Mouse (Mus musculus) heart, embryonic 14.5 days (tissue): Measurements from ENCODE around the gene AI467606. TPM values are rescaled to one million over a fixed set of nuclear protein-coding genes. Genes with fewer than 3 reads are reported as not detected.

ENCODE experiments used
- ATAC-seq: fragments of 200-750 bp; cut with Nextera tagmentation; 2 replicates; pipeline ENCODE4 v1.8.0; 2017; ENCODE audit warnings: low read depth, moderate TSS enrichment; ENCODE audit not compliant: insufficient number of reproducible peaks, insufficient read depth, low FRiP score
- H3K27ac ChIP-seq, 2 experiments: fragments of 200-500 bp in 1 of 2; fragments of 300-500 bp in 1 of 2; sonication (generic) in 1 of 2; replicated peaks in 1 of 2; 2 replicates each; pipeline ENCODE4 v1.5.1; 2012 to 2014; ENCODE audit warnings: low read depth in 2 of 2, low read length in 2 of 2, control low read depth in 1 of 2, mild to moderate bottlenecking in 1 of 2, mixed read lengths in 1 of 2; ENCODE audit not compliant: control insufficient read depth in 1 of 2, insufficient read depth in 1 of 2
- H3K27me3 ChIP-seq: fragments of 300-500 bp; sonication (generic); 2 replicates; pipeline ENCODE4 v1.6.1; 2014; ENCODE audit warnings: mild to moderate bottlenecking, low read length, control low read depth; ENCODE audit not compliant: control insufficient read depth, insufficient read depth
- H3K36me3 ChIP-seq: fragments of 300-500 bp; sonication (generic); 2 replicates; pipeline ENCODE4 v1.6.1; 2014; ENCODE audit warnings: mild to moderate bottlenecking, control low read depth, low read length, mixed read lengths; ENCODE audit not compliant: control insufficient read depth, insufficient read depth
- H3K4me1 ChIP-seq, 2 experiments: fragments of 200-500 bp in 1 of 2; fragments of 300-500 bp in 1 of 2; sonication (generic) in 1 of 2; 2 replicates each; pipeline ENCODE4 v1.6.1; 2012 to 2014; ENCODE audit warnings: low read length in 2 of 2, control low read depth in 1 of 2, mixed read lengths in 1 of 2; ENCODE audit not compliant: control insufficient read depth in 2 of 2, insufficient read depth in 2 of 2
- H3K4me2 ChIP-seq: fragments of 300-500 bp; sonication (generic); 2 replicates; pipeline ENCODE4 v1.6.1; 2014; ENCODE audit warnings: mild to moderate bottlenecking, low read length
- H3K4me3 ChIP-seq, 2 experiments: fragments of 200-500 bp in 1 of 2; fragments of 300-500 bp in 1 of 2; sonication (generic) in 1 of 2; 2 replicates each; pipeline ENCODE4 v1.5.1; 2012 to 2014; ENCODE audit warnings: low read length in 2 of 2, mild to moderate bottlenecking in 2 of 2, control low read depth in 1 of 2, low read depth in 1 of 2, moderate library complexity in 1 of 2; ENCODE audit not compliant: control insufficient read depth in 1 of 2, insufficient read depth in 1 of 2
- H3K9ac ChIP-seq: fragments of 300-500 bp; sonication (generic); 2 replicates; pipeline ENCODE4 v1.6.1; 2014; ENCODE audit warnings: mild to moderate bottlenecking, low read length
- H3K9me3 ChIP-seq: fragments of 300-500 bp; sonication (generic); 2 replicates; pipeline ENCODE4 v1.6.1; 2016; ENCODE audit warnings: low read length, control low read depth; ENCODE audit not compliant: control insufficient read depth
- WGBS: fragments of 180-500 bp; shearing (Covaris S2); extraction: QIAGEN DNeasy Blood & Tissue Kit; methylation state at CpG from one replicate; pipeline ENCODE4 v1.1.7; 2014; 5-methylcytosine and 5-hydroxymethylcytosine counted together
- polyA plus RNA-seq: library from polyadenylated mRNA; unstranded; fragments of >200 nt; fragmentation: Nextera tagmentation; extraction: Ambion mirVana; gene quantifications from 2 replicates; pipeline ENCODE4 v1.2.1, GENCODE M21; 2014

The AI467606 gene
- polyA plus RNA-seq, 1 experiment from 2014 or later = 1.2 TPM

GRCm38 (mm10) chr7:127110239-127111007 is 19.3 kb downstream of the AI467606 start:
- Histone ChIP-seq H3K27ac (no peak overlapping the region), H3K27me3 (no peaks in the 10 kb centered on the region), H3K4me1 (no peaks in the 10 kb centered on the region), H3K36me3 (no peaks in the 10 kb centered on the region), H3K4me3 (no peak overlapping the region), H3K4me2 (no peak overlapping the region), H3K9me3 (no peaks in the 10 kb centered on the region), H3K9ac (no peak overlapping the region)
- ATAC-seq = no peak
- 41% methylated on average over 18 of the region's 18 CpGs for WGBS

GRCm38 (mm10) chr7:127111461-127111860 is 20.3 kb downstream of the AI467606 start:
- H3K27me3 ChIP-seq = no peaks in the 10 kb centered on the region
- H3K36me3 ChIP-seq = no peaks in the 10 kb centered on the region
- no peak overlapping the region for H3K9ac ChIP-seq
- H3K4me2 ChIP-seq = no peak overlapping the region
- no peak overlapping the region for H3K27ac ChIP-seq
- 34% methylated on average over 6 of the region's 6 CpGs for WGBS
- no peaks in the 10 kb centered on the region for H3K9me3 ChIP-seq
- no peaks in the 10 kb centered on the region for H3K4me1 ChIP-seq
- no peak overlapping the region for H3K4me3 ChIP-seq
- ATAC-seq = no peak

GRCm38 (mm10) chr7:127112251-127112841 is 21.2 kb downstream of the AI467606 start:
- WGBS = 62% methylated on average over 12 of the region's 12 CpGs
- Histone ChIP-seq H3K9me3 (no peaks in the 10 kb centered on the region), H3K4me2 (no peak overlapping the region), H3K27me3 (no peaks in the 10 kb centered on the region), H3K9ac (no peak overlapping the region), H3K36me3 (no peaks in the 10 kb centered on the region), H3K4me1 (no peaks in the 10 kb centered on the region), H3K27ac (no peak overlapping the region), H3K4me3 (no peak overlapping the region)
- ATAC-seq = no peak

- H3K27me3 ChIP-seq = no peaks in the 10 kb centered on the region
- H3K4me3 ChIP-seq = no peak overlapping the region
- no peak overlapping the region for H3K4me2 ChIP-seq
- no peaks in the 10 kb centered on the region for H3K9me3 ChIP-seq
- WGBS = 31% methylated on average over 9 of the region's 9 CpGs
- no peak overlapping the region for H3K9ac ChIP-seq
- ATAC-seq = no peak
- H3K27ac ChIP-seq = no peak overlapping the region
- H3K36me3 ChIP-seq = no peaks in the 10 kb centered on the region
- H3K4me1 ChIP-seq = peaks cover 3 to 6% of the 10 kb centered on the region in 2 experiments; a peak in 2 of 4 replicates
Measured at GRCm38 (mm10) chr7:127112921-127113597, 21.9 kb downstream of the AI467606 start.

- Histone ChIP-seq H3K27ac (no peak overlapping the region), H3K9me3 (no peaks in the 10 kb centered on the region), H3K9ac (no peak overlapping the region), H3K27me3 (no peaks in the 10 kb centered on the region), H3K4me1 (peaks cover 3 to 6% of the 10 kb centered on the region in 2 experiments; a peak in 2 of 4 replicates), H3K4me2 (no peak overlapping the region), H3K4me3 (no peak overlapping the region), H3K36me3 (no peaks in the 10 kb centered on the region)
- no peak for ATAC-seq
- 54% methylated on average over 11 of the region's 12 CpGs for WGBS
Measured at GRCm38 (mm10) chr7:127113614-127114259, 22.6 kb downstream of the AI467606 start.

GRCm38 (mm10) chr7:127114920-127115319 is 23.8 kb downstream of the AI467606 start:
- Histone ChIP-seq H3K4me2 (no peak overlapping the region), H3K27ac (no peak overlapping the region), H3K9me3 (no peaks in the 10 kb centered on the region), H3K27me3 (no peaks in the 10 kb centered on the region), H3K4me1 (peaks cover 6 to 7% of the 10 kb centered on the region in 2 experiments; a peak in 3 of 4 replicates), H3K9ac (no peak overlapping the region), H3K36me3 (no peaks in the 10 kb centered on the region), H3K4me3 (no peak overlapping the region)
- no peak for ATAC-seq
- 74% methylated on average over 11 of the region's 11 CpGs for WGBS

GRCm38 (mm10) chr7:127116331-127116935 is 25.3 kb downstream of the AI467606 start:
- Histone ChIP-seq H3K9ac (no peak overlapping the region), H3K9me3 (no peaks in the 10 kb centered on the region), H3K36me3 (no peaks in the 10 kb centered on the region), H3K4me2 (no peak overlapping the region), H3K27me3 (no peaks in the 10 kb centered on the region), H3K4me1 (peaks cover 6 to 12% of the 10 kb centered on the region in 2 experiments; a peak in 3 of 4 replicates), H3K4me3 (no peak overlapping the region), H3K27ac (no peak overlapping the region)
- ATAC-seq = no peak
- 60% methylated on average over 11 of the region's 11 CpGs for WGBS
